Mouse (Mus musculus): ENCODE data around the gene Pax9. TPM values are rescaled to one million over a fixed set of nuclear protein-coding genes. Genes with fewer than 3 reads are reported as not detected.

Gene Pax9
- not detected for total RNA-seq (2021)
- long read RNA-seq = 0 reads

DNA sequence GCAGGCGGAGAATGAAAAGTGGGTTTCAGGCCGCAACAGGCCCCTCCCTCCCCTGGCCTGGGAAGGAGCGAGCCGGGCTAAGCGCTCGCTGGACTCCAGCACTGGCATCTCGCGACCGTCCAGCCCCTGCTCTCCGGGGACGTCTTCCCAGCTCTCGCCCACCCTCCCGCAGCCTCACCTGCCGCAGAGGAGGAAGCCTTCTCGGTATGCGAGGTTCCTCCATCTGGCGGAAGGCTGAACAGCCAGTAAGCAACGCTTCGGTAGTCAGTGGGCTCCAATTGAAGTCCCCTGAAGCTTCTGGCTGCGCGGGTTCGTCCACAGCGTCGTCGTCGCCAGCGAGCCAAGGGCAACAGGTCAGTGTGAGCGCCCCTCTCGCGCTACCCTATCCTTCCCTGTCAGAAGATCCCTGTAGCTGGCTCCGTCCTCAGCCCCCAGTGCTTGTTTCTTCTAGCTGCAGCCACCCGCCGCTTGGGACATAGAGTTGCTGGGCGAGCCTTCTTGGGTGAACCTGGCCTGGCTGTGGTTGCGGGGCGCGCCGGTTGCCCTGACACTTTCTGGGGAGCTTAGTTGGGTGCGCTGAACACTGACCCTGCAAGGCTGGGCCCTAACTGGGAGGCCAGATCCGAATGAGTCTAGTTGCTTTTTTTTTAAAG lies at the start of gene Pax9:
Gene Pax9 (plus strand): TSS at position 341 of the 653 bp plus-strand sequence.
- DNase-seq (ENCODE audit: low spot score in 2 of 2) = no peak

DNA sequence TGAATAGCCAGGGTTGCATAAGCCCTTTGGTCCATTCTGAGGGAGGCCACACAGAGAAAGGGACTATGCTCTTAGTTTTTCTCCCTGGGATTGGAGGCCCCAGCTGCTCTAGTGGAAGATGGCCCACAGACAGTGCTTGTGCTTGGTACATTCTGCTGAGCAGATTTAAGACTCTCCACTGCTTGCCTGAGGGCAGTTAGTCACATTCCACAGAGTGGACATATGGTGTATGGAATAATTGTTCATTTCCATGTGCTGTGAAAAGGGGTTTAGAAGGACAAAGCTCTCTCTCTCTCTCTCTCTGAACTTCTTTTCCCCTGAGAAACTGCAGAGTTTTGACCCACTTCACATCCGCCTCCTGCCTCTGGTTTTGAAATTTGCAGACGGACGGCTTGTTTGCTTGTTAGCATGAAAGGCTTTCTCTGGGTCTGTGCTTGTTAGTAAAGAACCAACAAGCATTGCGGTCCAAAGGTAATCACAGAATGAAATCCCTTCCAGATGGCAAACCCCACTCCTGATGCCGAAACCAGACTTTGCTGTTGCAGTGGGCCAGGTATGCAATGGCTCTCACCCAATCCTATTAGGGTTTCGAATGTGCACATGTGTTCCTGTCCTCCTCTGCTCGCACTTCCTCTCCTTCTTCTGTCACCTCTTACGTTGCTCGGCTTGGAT lies 22.0 kb upstream of the Pax9 start:
- DNase-seq (ENCODE audit: low spot score in 2 of 2) = no peak

DNA sequence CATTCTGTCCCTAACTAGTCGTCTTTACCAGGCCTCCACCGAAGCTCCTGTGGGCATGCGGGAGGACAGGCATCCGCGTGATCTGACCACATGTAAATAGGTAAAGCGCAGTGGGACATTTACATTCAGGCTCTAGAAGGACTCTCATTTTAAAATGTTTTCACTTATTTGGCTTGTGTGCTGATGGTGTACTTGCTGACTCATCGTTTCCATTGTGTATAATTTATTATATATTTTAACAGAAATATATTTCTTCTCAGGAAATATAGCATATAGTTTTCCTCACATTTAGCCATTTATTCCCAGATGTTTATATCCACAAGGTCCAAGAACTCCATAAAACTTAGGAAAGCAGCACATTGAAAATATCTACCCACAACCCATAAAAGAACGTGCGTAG lies 20.8 kb upstream of the Pax9 start:
- no peak for DNase-seq (ENCODE audit: low spot score in 2 of 2)

DNA sequence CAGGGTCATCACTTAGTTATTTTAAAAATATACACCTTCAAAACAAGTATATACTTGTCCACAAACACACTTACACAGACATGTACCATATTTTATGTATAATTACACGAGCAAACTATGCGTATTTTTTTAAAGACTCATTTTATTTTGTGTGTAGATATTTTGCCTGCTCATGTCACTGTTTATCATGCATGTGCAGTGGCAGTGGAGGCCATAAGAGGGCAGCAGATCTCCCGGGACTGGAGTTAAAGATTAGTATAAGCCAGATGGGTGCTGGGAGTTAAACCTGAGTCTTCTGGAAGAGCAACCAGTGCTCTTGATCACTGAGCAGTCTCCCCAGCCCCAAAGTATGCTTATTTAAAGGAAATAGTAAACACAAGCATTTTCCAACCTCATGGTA lies 16.8 kb upstream of the Pax9 start:
- no peak for DNase-seq (ENCODE audit: low spot score in 2 of 2)

DNA sequence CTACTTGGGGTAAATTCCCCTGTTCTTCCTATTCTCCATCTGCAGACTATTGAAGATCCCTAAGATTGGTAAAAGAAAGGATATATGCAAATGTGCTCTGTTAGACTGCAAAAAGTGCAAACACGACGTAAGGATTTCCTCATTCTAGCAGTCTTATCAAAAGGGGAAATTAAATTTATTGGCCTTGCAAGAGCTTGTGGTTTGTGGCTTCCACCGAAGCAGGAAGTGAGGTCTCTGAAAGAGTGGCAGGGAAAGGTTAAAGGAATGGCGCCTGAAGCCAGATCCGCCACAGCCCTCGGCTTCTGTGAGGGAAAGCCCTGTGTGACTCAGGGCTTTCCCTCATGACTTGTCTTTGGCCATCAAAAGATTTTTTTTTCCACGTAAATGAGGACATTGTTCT lies 13.9 kb upstream of the Pax9 start:
- DNase-seq (ENCODE audit: low spot score in 2 of 2) = no peak

GRCm38 (mm10) chr12:56681096-56681811 lies 10.3 kb upstream of the Pax9 start:
- DNase-seq (ENCODE audit: low spot score in 2 of 2) = no peak

- DNase-seq (ENCODE audit: low spot score in 2 of 2) = no peak
Measured at GRCm38 (mm10) chr12:56687640-56688481, 3.7 kb upstream of the Pax9 start.

DNA sequence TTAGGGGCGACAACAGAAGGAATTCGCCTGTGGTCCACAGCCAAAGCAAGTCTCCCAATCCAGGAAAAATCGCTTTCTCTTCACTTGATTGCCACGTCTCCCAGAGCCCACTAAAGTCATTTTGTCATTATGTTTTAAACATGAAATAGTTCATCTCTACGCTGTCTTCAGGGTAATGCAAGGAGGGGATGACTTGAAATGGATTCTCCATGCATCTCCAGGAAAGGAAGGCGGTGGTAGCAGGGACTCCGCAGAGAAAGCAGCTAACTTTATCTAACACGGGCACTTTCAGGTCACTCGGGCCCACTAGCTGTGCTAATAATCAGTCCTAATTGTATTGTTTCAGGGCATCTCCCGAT lies 3.1 kb upstream of the Pax9 start:
- no peak for DNase-seq (ENCODE audit: low spot score in 2 of 2)

DNA sequence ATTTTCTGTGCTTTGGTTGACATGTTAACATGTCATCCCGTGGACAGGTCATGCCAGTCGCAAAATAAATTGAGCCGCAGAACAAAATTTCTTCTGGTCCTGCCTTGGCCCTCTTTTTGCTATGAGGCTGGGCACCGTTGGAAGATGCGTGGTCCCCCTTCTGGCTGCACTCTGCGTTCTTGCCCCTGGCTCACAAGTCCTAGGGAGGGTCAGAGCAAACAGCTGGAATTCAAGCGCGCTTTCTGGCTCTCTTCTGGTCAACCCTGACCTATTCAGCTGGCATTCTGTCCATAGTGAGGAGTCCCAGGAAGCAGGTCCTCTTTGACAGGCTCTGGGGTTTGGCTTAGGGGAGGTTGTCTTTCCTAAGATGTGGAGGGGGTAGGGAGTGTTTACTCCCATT lies 2.6 kb upstream of the Pax9 start:
- no peak for DNase-seq (ENCODE audit: low spot score in 2 of 2)

DNA sequence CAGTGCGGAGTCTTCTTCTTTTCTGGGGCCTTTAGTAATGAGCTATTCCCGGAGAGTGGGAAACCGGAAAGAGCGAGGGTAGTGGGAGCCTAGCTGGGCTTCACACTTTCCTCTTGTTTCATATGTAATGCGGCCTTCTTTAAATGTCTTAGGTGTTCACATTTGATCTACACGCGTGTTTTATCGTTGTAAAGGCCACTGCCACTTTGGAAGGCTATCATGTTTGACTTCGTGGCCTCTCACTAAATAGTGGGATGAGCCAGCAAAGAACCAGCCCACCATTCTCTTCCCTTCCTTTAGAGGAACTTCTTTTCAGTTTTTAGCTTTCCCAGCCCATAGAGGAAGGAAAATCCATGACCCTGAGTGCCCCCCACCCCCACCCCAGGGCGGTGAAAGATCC lies 2.2 kb upstream of the Pax9 start:
- DNase-seq (ENCODE audit: low spot score in 2 of 2) = no peak

- no peak for DNase-seq (ENCODE audit: low spot score in 2 of 2)
Measured at GRCm38 (mm10) chr12:56689736-56690135, 1.8 kb upstream of the Pax9 start.

GRCm38 (mm10) chr12:56690366-56690765 lies 1.2 kb upstream of the Pax9 start:
- no peak for DNase-seq (ENCODE audit: low spot score in 2 of 2)

DNA sequence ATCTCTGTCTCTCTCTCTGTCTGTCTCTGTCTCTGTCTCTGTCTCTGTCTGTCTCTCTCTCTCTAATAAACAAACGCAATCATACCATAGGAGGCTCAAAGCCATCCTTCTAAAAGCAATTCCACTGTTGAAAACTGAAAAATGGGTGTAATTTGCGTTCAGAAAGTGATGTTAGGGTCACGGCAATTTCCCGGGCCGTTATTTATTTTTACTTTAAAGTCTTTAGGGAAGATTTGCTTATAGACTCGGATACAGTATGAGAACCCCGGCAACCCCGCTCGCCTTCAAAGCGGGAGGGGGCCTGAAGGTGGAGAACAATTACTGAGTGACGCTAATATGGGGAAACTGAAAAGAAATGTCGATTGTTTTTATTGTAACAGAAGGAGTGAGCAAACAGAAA lies 566 bp upstream of the Pax9 start:
- DNase-seq (ENCODE audit: low spot score in 2 of 2) = no peak

DNA sequence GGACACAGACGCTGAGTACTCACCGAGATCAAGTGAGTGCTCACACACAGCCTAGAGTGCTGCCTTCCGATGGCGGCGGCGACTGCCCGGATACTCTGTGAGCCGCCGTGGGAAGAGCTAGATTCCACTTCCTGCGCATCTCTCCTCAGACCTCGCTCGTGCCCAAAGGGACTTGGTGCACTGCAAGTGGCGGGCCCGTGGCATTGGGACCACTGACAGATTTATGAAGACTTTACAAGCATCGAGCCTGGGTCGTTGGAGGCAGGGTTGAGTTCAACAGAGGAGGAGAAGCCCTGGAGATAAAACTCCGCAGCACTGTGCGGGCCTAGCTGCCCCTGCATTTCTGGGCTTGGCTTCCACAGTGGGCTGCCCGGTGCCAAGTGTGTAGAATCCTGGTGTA lies 969 bp downstream of the Pax9 start:
- DNase-seq (ENCODE audit: low spot score in 2 of 2) = no peak

GRCm38 (mm10) chr12:56693411-56694098 lies 2.0 kb downstream of the Pax9 start:
- DNase-seq (ENCODE audit: low spot score in 2 of 2) = no peak

DNA sequence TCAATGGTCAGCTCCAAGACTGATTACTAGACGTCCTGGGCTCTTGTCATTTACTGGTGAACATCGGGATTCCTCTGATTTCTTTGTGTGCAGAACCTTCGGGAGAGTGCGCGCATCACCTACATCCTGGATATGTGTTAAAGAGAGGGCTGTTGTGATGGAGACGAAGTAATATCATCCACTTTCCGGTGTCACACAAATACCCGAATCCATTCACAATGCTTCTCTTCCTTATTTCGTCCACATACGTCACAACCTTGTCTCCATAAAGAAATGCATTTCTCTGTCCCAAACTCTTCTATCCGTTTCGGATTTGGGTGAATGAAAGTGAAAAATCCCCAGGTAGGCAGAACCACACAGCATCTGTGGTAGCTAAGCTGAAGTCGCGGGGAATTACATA lies 2.8 kb downstream of the Pax9 start:
- no peak for DNase-seq (ENCODE audit: low spot score in 2 of 2)

GRCm38 (mm10) chr12:56694936-56695335 lies 3.4 kb downstream of the Pax9 start:
- DNase-seq (ENCODE audit: low spot score in 2 of 2) = no peak

DNA sequence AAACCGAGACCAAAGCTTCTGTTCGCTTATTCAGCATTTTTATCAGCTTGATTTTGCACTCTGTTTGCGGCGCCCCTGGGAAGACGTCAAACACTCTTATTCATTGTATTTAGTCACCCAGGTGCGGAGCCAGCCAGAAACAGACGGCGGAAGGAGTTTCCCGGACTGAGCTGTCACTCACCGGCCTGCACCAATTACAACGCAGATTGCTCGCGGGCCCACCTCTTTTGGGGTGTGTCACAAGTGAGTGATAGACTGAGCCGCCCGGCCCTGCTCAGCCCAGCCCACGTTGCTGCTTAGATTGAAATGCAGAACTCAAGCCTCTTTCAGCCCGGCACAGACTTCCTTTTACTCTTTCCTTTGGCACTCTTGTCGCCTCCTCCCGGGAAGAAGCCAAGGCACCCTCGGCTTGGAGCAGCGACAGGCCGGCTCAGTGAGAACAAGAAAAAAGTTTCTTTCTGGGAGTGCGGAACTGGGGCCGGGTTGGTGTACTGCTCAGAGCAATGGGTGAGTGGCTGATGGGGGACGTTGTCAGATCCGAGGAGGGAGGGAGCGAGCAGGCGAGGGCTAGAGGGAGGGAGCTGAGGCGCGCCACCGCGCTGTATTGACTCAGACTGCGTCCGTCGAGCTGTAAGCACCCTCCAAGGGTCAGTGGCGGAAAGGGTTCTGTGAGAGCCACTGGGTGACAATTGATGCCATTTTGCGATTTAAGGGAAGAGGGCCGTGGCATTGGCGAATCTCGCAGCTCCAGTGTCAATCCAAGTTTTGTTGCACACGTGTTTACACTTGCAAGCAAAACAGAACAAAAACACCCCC lies 4.0 kb downstream of the Pax9 start:
- peak in 1 of 2 experiments; percentile 38 for DNase-seq (ENCODE audit: low spot score in 2 of 2)

- no peak for DNase-seq (ENCODE audit: low spot score in 2 of 2)
Measured at GRCm38 (mm10) chr12:56696174-56697010, 4.8 kb downstream of the Pax9 start.
